Mouse (Mus musculus) frontal cortex, postnatal 14 days (tissue): ENCODE measurements around the gene Pstpip1.

ENCODE experiments used
- DNase-seq, 2 experiments: peaks; one replicate each; pipeline ENCODE4 v3.0.0; 2022; ENCODE audit warnings: low spot score in 2 of 2

Gene Pstpip1

DNA sequence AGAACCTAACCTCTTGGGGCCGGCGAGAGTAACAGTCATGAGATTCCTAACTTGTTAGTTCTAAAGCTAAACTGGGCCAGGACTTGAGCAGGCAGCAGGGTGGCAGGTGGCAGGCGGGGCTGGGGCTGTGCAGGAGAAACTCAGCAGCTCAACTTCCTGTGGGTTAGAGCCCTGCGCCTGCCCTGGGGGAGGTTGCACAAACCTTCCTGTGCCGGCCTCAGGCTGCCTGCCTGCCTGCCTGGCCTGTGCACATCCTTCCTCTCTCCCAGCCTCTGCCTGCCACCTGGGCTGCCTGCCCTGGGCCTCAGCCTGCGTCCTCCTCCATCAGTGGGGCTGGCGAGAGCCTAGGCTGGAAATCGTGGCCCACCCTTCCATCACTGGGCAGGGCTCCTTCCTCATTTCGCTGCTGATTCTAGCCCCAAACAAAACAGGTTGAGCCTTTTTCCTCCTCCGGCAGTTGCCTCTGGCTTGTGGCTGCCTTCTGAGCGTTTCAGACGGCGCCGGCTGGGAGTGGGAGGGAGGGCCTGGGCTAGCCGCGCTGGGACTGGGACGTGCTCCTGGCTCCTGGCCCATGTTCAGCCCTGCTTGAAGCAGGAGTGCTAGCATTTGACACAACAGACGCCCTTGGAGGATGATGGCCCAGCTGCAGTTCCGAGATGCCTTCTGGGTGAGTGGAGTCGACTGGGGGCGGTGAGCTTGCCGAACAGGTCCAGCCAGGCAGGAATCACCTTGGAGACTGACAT is at the start of gene Pstpip1:
Gene Pstpip1 (plus strand): TSS at position 185 of the 743 bp plus-strand sequence.
- peak in 1 of 2 experiments; percentile 31 for DNase-seq

DNA sequence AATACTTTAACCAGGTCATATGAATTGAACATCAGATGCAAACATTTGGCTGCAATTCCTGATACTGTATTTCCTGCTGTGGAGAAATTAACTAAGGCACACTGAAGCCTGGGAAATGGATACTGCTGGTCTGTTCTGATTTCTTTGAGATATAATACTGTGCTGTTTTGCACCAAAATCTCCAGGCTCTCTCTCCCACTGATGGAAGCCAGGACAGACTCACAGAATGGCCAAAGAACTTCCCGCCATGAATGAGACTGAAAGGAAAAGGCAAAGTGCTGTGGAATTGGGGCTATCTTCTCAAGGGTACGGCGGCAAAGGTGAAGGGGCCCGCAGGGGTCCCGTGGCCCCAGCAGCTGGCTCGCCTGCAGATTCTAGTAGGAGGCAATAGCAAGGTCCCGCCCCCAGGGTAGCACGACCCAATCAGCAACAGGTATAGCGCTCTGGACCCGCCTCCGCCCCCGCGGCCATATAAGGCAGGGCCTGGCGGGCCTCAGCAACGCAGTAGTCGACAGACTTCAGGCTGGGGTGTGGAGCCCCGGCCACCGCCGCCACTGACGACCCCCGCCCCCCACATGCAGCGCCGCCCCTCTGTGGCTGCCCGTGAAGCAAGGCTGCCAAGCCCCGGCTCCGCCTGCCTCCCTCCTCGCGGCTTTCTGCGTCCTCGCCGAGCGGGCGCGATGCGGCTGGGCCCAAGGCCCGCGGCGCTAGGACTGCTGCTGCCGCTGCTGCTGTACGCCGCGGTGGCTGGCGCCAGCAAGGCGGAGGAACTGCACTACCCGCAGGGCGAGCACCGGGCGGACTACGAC is 48.2 kb upstream of the Pstpip1 start, which contains the start of gene Rcn2:
Gene Rcn2 (plus strand): TSS at position 474 of the 809 bp plus-strand sequence.
- DNase-seq, result peak; percentile 90 to 94

DNA sequence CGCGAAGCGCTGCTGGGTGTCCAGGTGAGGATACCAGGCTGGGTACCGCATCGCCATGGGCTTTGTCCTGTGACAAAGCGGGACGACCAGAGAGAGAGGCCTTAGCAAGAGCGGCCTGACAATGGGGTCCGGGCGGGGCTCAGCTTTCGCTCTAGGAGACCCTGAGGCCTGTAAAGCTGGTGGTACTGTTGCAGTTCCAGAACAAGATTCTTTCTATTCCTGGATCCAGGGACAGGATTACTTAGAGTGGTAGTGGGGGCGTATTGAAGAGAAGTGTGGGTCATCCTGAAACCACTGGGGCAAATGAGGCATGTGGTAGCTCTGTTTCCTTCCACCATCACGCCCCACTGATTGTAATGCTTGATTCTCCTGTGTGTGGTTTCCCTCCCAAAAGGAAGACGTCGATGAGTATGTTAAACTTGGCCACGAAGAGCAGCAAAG is 47.6 kb upstream of the Pstpip1 start:
- no peak for DNase-seq

DNA sequence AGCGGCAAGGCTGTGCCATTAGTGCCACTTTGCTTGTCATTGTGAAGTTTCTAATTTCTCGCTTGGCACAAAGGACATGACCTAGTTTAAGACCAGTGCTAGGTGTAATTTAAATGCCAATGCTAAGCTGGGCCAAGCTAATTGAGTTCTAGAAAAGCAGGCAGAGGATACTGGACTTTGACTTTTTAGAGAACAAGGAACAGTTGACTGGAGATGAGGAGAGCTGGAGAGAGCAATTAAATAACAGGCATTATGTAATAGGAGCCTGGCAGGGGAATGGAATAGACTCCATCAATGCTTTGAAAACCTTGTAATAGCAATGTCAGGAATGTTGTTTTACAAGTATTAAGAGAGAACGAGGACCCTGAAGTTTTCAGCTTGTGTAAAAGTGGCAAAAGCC is 36.0 kb upstream of the Pstpip1 start:
- DNase-seq, result no peak

DNA sequence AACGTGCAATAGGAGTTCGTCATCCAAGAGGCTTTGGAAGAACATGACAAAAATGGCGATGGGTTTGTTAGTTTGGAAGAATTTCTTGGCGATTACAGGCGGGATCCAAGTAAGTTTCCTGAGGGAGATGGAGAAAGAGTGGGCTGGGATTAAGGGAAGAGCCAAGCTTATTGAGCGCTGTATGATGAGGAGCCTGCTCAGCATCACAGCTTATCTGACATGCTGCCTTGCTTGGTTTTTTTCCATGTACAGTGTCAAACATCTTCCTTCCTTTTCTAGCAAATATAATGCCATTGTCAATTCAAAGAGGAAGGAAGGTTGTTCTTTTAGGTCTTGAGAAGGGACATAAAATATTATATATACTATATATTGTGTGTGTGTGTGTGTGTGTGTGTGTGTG is 33.6 kb upstream of the Pstpip1 start:
- no peak for DNase-seq

DNA sequence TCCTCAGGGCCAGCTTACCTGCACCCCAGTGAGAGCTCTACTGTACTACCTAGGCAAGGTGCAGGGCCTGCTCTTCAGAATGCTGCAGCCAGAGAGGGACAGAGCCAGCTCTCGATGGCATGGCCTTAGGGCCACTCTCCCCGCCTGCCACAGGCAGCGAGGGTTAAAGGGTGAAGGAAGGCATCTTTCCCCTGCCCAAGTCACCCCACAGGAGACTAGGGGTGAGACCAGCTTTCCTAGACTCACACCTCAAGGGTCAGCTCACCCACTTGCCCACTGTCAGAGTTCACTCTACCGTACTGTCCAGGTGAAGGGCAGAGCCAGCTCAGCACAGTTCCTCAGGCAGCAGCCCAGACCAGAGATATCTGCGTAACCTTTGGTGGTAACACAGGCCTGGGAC is 27.4 kb upstream of the Pstpip1 start:
- DNase-seq, result no peak

DNA sequence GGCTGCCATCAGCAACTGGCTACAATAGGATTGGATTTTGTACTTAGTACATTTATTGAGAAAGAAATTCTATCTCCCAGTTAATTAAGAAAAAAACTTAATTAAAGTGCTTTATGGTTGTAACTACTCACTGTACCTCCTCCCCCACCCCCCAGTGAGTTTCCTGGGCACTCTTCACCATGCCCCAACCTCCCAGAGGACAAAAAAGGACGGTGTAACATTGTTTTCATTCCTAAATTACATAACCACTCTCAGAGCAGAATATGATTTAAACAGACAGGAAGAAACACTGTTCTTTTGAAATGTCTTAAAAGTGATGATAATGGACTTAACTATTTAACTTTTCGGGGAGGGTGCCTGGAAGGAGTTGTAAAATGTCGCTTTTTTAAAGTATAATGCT is 24.8 kb upstream of the Pstpip1 start:
- DNase-seq, result no peak

DNA sequence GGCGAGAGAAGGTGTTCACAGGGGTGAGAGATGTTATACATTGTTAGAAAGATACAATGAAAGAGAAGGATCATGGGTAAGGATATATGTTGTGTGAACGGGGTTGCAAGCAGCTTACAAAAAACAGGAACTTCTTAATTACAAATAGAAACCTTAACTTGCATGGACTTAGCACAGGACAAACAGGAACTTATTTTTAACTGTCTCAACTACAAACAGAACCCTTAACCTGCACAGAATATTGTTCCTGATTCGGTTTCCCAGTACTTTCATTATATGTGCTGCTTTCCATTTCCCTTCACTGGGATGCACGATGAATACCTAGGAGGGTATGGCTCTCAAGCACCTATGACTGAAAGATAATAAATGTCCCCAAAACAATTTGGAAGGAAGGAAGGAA is 21.8 kb upstream of the Pstpip1 start:
- no peak for DNase-seq

DNA sequence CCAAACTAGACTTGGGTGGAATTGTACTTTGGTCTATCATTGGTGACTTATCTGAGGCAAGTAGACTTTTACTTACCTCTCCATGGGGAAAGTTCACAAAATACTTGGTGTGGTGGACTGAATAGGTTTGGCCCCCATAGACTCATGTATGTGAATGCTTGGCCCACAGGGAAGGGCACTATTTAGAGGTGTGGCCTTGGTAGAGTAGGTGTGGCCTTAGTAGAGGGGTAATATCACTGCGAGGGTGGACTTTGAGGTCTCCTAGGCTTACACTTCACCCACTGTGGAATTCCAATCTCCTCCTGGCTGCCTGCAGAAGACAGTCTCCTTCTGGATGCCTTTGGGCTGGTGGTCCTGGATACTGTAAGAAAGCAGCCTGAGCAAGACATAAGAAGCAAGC is 21.1 kb upstream of the Pstpip1 start:
- DNase-seq, result no peak

DNA sequence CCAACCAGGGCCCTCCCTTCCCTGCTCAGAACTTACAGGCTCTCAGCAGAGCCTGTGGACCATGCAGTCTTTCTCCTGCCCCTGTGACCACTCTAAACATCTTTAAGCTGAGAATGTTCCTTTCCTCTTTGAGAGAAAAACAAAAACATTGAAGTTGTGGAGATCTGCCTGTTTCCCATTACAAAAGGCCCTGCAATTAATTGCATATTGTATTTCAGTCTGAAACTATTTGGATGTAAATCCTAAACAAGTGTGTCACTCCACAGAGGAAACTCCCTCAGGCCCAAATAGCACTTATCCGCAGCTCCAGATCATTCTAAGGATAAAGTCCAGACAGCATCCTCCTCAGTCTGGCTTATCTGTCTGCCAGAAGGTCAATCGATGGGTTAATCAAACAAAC is 16.9 kb upstream of the Pstpip1 start:
- DNase-seq, result no peak

DNA sequence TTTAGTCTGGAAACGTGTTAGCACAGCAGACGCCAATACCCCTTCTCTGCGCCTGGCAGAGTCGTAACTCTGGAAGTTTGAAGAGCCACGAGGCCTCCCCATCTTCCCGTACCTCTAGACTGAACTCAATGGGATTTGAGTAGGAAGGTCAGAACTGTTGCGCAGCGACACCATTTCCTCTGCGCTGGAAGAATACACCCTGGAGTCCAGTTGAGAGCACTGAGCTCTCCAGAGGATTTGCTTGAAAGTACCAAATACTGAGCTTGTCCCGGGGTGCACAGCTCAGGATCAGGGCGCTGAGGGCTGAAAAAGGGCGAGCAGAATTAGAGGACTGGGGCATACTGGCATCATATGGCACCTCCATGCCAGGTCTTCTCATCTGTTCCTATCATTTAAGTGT is 14.9 kb upstream of the Pstpip1 start:
- DNase-seq, result no peak

DNA sequence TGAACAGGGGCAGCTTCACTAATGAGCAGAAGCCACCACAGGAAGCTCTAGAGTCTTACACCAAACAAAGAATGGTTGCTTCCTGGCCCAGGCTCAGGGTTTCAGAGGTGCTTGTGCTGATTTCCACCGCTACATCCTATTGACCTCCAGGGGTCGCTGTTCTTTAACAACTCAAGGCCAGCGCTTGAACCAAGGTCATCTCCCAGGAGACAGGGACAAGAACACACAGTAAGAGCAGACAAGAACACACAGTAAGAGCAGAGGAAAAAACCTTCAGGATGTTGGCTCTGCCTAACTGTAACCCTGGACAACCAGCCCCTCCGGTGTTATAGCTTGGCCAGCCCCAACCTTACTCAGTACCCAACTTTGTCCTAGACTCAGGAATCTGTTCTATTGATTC is 14.5 kb upstream of the Pstpip1 start:
- peak; percentile 44 to 50 for DNase-seq

DNA sequence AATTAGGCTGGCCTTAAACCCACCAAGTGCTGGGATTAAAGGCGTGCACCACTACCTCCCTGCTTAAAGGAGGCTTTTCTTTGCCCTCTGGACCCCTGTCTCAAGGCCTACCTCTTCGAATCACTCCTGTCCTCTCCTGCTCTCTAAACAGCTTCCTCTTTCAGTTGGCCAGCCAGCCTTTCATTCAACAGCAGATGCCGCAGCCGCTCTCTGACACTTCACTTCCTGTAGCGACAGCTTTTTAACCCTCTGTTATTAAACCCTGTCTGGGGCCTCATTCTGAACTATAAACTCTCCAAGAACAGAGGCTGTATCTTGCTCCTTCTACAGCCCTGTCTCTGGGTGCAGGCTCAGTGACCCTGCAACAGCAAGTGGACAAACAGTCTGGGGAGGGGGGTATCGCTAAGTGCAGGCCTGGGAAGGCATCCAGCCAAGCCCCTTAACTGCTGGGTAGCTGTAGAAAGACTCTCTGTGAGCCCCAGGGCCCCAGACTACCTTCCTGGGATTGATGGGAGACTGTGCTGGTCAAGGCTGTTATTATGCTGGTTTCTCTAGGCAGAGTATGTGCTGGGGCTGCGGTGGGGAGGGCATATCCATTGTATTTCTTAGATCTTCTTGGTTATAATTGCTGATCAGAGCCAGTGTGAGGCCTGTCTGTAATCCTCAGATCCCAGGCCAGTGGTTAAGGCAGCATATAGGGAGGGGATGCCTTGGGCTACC is 13.7 kb upstream of the Pstpip1 start:
- no peak for DNase-seq

DNA sequence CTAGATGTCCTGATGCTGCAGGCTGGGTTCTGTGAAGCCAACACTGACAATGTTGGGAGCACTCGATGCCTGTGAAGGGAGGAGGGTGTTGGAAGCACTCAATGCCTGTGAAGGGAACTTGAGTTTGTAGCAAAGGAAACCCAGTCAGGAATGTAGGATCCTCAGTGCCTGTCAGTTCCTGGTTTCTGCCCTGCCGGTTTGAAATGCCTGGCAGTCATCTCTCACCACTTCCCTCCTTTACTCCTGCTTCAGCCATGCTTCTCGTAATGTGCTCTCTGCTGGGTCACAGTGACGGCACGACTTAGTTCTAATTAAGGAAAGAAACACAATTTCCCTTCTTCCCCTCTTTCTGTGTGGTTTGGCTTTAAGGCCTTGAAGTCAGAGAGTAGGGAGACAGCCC is 10.2 kb upstream of the Pstpip1 start:
- no peak for DNase-seq

DNA sequence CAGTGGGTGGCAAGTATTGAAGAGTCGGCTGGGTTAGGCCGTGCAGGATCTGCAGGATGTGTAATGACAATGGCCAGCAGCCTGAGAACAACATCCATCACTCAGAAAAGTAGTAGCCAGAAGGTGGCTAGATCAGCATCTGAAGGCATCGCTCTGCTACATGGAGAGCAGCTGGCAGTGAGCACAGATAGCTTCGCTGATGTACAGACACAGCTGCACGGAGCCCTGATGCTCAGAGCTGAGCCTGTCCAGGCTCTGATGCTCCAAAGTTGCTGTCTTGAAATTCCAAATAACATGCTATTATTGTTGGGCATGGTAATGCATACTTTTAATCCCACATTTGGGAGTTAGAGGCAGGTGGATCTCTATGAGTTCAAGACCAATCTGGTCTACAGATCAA is 3.2 kb upstream of the Pstpip1 start:
- no peak for DNase-seq

DNA sequence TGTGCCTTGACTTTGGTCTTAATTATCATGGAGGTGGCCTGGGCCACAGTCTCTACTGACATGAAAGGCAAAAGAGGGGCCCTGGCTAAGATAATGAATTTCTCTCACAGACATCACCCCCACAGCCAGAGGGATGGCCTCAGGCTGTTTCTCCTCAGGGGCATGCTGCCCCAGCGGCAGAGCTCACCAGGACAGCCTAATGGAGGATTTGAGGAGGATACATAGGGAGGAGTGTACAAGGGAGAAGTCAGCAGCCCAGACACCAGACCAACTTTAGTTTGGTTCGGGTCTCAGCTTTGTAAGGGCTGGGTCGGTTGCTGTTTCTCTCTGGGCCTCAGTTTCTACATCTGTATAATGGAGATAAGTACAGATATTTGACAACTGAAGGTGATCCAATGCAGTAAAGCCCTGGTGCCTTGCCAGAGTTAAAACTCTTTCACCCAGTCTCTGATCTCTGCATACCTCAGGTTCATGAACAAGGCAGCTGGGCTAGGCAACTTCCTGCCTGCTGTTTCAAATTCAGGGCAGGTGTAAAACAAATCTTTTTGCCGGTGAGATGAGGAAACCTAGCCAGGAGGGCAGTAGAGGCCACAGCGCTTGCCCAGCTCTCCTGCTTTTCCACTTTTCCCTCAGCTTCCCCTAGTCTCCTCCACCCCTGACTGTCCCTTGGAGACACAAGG is 924 bp downstream of the Pstpip1 start:
- no peak for DNase-seq

DNA sequence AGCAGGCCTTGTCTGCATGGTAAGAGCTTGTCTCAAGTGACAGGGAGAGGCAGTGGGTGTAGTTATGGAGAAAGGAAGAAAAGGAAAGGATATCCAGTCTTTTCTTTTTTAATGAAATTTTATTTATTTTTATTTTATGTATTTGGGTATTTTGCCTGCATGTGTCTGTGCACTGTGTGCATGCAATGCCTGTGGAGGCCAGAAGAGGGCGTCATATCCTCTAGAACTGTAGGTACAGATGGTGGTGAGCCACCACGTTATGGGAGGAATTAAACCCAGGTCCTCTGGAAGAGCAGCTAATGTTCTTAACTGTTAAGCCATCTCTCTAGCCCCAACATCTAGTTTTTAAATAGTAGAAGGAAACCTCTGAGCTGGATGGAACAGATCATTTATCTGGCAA is 2.3 kb downstream of the Pstpip1 start:
- no peak for DNase-seq

DNA sequence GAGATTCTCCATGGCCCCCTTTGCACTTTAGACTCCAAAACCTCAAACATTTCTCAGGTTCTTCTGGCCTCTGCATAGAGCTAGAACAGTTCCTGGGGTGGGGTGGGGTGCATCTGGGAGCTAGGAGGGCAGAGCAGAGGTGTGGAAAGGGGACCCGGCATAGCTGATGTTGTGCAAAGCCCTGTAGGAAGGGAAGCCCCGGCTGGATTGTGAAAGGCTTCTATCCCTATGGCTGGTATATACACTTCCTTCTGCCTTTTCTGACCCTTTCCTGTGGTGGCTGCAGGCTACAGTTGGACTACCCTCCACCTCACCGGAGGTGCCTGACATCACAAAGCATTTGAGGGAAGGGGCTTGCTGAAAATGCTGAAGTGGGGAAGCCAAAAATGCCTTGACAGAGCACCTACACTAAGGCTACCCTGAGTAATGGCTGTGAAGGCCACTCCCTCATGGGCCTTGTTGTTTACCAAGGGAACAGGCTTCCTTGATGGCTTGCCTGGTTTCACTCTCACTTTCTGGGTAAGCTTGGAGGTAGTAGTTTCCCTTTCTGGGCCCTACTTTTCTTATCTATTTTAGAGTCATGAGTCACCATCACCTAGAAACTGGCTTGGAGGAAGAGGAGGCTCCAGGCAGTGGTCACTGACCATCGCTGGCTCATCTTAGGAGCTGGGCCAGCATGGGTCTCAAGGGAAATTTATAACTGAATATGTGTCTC is 8.0 kb downstream of the Pstpip1 start:
- no peak for DNase-seq

DNA sequence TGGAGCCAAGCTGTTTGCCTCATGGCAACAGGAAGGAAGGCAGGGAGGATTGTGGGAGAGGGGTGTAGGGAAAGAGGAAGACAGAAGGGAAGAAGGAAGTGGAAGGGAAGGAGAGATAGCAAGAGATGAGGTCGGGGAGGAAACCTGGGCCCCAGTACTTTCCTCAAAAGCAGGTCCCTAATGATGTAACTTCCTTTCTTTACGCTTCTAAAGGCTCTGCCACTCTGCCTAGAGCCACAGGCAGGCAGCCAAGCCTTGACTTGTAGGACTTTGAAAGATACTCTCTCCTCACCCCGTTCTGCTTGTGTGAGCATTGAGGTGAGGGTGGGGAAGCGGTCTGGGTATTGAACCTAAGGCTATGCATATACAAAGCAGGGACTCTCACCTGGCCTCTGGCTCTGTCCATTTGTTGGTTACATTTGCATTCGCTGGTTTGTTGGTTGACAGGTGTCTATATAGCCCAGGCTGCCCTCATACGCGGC is 10.3 kb downstream of the Pstpip1 start:
- DNase-seq, result no peak

DNA sequence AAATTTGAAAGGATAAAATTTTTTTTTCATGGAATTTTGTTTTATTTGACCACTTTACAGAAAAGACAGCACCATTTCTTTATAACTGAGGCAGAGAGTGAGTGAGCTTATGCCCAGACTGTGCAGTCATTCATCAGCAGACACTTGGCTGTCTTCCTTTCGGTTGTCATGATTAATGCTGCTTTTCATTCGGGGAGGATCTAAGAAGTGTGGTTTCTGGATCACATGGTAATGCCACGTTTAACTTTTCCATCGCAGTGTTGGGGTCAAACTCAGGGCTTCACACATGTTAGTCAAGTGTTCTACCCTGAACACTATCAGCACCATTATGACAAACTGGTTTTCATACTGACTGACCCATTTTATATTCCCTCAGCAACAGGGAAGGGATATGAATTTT is 11.3 kb downstream of the Pstpip1 start:
- DNase-seq, result no peak

DNA sequence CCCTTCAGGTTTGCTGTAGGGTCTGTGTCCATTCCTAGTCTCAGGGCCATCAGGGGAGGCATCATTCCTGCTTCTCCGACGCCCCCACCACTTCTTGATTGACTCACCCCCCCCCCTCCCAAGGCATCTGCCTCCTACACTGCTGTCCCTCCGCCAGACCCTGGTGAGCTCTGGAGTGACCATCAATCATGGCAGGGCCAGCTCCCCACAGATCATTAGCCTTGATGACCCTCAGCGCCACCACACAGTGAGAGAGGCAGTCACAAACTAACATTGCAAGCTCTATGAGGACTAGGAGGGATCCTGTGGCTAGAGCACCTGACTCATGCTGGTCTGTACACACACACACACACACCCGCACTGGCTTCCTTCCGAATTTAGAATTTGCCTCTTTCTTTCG is 15.2 kb downstream of the Pstpip1 start:
- DNase-seq, result no peak
